Mouse (Mus musculus): ENCODE measurements at regions not wholly inside any gene's neighbourhood (a gene's known extent, or its start where the extent isn't known, plus 50 kb on each side); places are given as distances from the start of the nearest gene placed in this dataset.
"Not testable (repeated sequence)": the region's sequence is repeated elsewhere in the genome, so short reads cannot be mapped to it uniquely, and the experiment has no call there.

DNA sequence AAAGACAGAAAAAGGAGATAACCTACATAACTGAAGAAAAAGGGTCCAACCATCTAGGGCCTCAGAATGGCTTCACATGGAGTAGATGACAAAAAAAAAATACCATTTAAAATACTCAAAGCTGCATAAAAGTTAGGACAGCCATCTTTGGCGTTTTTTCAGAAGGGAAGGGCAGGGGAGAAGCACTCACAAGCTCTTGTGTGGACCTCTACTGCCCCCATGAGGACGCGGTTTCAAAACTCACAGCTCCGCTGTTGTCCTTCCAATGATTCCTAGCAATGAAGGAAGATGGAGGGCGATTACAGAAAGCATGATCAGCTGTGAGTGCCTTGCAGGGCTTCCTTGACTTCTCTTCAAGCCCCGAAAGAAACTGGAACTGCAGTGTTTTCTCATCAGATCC lies 140.8 kb upstream of the Olfr1324 start:
- WGBS = 58% methylated on average over 6 of the region's 6 CpGs
- TF ChIP-seq POLR2A (IDR thresholded peaks at IDR 0.05; ENCODE audit: borderline replicate concordance, extremely low read depth, low read depth, low read length) = no peak
- no peak for TF ChIP-seq CTCF (IDR thresholded peaks at IDR 0.05; ENCODE audit: insufficient read depth, low read length)
- H3K4me3 ChIP-seq (replicated peaks; ENCODE audit: extremely low read depth, low read depth, low read length) = no peak overlapping the region
- no peak for DNase-seq
- H3K4me1 ChIP-seq (ENCODE audit: control insufficient read depth, insufficient read depth, low read length) = no peaks in the 10 kb centered on the region

DNA sequence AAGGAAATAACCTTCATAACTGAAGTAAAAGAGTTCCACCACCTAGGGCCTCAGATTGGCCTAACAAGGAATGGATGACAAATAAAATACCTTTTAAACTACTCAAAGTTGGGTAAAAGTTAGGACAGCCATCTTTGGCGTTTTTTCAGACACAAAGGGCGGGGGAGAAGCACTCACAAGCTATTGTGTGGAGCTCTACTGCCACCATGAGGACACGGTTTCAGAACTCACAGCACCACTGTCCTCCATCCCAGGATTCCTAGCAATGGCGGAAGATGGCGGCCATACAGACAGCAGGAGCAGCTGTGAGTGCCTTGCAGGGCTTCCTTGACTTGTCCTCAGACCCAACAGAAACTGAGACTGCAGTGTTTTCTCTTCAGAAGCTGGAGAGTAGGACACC lies 138.0 kb upstream of the Olfr1324 start:
- DNase-seq = no peak
- TF ChIP-seq POLR2A (IDR thresholded peaks at IDR 0.05; ENCODE audit: borderline replicate concordance, extremely low read depth, low read depth, low read length) = no peak
- TF ChIP-seq CTCF (IDR thresholded peaks at IDR 0.05; ENCODE audit: insufficient read depth, low read length) = no peak
- WGBS = 38% methylated on average over 5 of the region's 5 CpGs
- H3K4me1 ChIP-seq (ENCODE audit: control insufficient read depth, insufficient read depth, low read length) = no peaks in the 10 kb centered on the region
- no peak overlapping the region for H3K4me3 ChIP-seq (replicated peaks; ENCODE audit: extremely low read depth, low read depth, low read length)

DNA sequence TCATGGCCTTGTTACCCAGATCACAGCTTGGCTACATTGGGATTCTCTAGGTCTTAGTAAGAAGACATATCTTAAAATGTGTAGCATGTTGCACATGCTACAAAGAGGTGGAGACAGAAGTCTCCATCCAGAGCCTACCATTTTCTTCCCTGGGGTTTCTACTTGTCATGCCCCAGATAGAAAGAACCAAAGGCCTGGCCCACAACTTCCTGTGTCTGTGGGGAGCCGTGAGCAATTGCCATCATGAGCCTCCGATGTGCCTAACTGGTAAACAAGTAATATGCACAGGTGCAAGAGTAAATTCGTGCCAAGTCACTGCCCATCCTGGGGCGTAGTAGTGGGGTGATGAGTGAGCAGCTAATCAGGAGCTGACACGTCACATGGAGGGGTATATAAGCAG lies 136.7 kb upstream of the Olfr1324 start:
- not testable (repeated sequence) for H3K4me1 ChIP-seq (ENCODE audit: control insufficient read depth, insufficient read depth, low read length); H3K4me3 ChIP-seq (replicated peaks; ENCODE audit: extremely low read depth, low read depth, low read length); DNase-seq
- 78% methylated on average over 5 of the region's 5 CpGs for WGBS

DNA sequence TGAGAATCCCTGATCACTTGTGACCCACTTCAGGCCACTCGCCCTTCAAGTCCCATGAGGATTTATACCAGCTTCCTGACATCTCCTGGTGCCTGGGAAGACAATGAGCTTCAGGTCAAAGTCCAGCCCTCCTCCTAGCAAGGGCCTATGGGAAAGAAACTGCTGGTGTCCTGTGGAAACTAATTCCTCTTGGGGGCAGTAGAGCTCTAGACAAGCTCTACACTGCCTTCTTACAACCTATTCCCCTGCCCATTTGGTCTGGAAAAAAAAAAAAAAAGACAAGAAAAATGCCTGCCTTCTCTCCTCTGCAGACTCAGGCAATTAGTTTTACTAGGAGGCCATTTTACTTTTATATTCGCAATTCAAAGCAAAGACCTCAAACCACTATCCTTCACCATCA lies 132.6 kb upstream of the Olfr1324 start:
- no peak for DNase-seq
- TF ChIP-seq POLR2A (IDR thresholded peaks at IDR 0.05; ENCODE audit: borderline replicate concordance, extremely low read depth, low read depth, low read length) (no peak), CTCF (IDR thresholded peaks at IDR 0.05; ENCODE audit: insufficient read depth, low read length) (no peak)
- H3K4me1 ChIP-seq (ENCODE audit: control insufficient read depth, insufficient read depth, low read length) = no peaks in the 10 kb centered on the region
- H3K4me3 ChIP-seq (replicated peaks; ENCODE audit: extremely low read depth, low read depth, low read length) = no peak overlapping the region
- WGBS = 34% methylated on average over 2 of the region's 2 CpGs

DNA sequence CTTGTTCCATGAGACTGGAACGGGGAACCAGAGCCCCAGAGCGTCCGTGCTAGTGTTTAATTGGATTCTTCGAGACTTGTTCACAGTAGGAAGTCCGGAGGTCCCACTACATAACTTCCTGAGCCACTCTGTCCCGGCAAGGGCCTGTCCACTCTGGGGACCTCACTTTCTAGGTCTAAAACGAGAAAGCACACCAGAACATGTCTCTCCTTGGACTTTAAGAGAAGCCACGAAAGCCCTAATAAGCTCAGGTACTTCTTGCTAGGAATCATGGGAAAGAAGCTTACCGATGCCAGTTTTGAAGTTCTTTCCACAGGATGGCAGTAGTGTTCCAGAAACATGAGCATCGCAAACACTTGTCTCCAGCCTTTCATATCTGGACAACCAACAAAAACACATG lies 122.0 kb upstream of the Olfr1324 start:
- Histone ChIP-seq H3K4me1 (ENCODE audit: control insufficient read depth, insufficient read depth, low read length) (no peaks in the 10 kb centered on the region), H3K4me3 (replicated peaks; ENCODE audit: extremely low read depth, low read depth, low read length) (no peak overlapping the region)
- no peak for DNase-seq
- WGBS = 37% methylated on average over 10 of the region's 10 CpGs
- TF ChIP-seq CTCF (IDR thresholded peaks at IDR 0.05; ENCODE audit: insufficient read depth, low read length) (no peak), POLR2A (IDR thresholded peaks at IDR 0.05; ENCODE audit: borderline replicate concordance, extremely low read depth, low read depth, low read length) (no peak)

DNA sequence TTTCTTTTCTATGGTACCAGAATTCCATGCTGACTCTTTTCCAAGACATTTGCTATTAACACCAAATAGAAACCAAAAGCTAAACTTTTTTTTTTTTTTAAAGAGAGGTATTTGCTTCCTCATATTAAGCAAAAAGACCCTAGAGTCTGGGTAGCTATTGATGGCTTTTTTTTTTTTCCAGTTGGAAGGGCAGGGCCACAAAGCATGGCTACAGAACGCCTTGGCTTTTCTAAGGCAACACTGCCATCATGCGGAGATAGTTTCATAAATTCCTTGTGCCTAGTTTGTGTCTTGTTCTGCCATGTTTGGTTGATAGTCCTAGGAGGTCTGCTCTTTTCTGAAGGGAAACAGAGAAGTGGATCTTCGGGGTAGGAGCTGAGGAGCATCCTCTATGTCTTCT lies 121.4 kb upstream of the Olfr1324 start:
- Histone ChIP-seq H3K4me3 (replicated peaks; ENCODE audit: extremely low read depth, low read depth, low read length) (no peak overlapping the region), H3K4me1 (ENCODE audit: control insufficient read depth, insufficient read depth, low read length) (no peaks in the 10 kb centered on the region)
- 31% methylated on average over 3 of the region's 3 CpGs for WGBS
- TF ChIP-seq POLR2A (IDR thresholded peaks at IDR 0.05; ENCODE audit: borderline replicate concordance, extremely low read depth, low read depth, low read length) (no peak), CTCF (IDR thresholded peaks at IDR 0.05; ENCODE audit: insufficient read depth, low read length) (no peak)
- no peak for DNase-seq

DNA sequence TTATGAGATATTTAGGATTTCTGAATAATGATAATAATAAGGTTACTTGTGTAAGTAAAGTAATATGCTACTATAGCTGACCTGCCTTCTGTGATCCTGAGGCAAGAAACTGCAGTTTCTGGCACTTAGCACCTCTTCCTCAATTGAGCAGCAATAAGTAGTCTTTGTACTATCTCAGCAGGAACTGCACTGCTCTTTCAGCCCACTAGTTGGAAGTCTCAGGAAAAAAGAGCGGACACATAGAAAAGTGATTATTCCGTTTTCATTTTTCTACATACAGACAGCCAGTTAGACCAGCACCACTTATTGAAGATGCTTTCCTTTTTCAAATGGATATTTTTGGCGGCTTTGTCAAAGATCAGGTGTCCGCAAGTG lies 109.5 kb upstream of the Olfr1324 start:
- WGBS = 71% methylated on average over 4 of the region's 4 CpGs
- not testable (repeated sequence) for H3K4me1 ChIP-seq (ENCODE audit: control insufficient read depth, insufficient read depth, low read length); DNase-seq
- H3K4me3 ChIP-seq (replicated peaks; ENCODE audit: extremely low read depth, low read depth, low read length) = peak overlapping the region; percentile 31

DNA sequence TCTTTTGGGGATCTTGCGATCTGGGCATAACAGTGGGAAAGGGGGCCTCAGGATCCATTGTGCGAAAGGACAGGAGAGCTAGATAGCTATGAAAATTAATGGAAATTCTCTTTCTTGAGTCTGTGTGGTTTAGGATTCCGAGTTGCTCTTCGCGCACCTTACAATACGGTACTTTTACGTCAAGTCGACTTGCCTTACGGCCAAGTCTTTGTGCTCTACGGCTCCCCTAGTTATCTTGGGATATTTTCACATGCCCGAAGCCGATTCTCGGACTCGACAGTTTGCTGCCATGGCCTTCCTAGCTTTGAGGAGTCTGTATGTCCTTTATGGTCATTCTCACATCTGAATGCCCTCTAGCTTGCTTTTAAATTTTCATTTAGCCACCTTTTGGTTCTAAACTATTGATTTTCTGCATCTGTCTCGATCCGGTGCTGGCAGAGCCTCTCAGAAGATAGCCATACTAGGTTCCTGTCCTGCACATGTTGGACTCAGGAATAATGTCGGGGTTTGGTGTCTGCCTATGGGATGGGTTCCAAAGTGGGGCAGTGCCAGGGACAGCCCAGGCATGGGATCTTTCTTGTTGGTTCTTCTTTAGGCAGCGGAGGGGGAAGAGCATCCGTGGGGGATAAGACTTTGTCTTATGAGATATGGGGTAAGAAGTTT lies 109.0 kb upstream of the Olfr1324 start:
- TF ChIP-seq CTCF (IDR thresholded peaks at IDR 0.05; ENCODE audit: insufficient read depth, low read length) = no peak

DNA sequence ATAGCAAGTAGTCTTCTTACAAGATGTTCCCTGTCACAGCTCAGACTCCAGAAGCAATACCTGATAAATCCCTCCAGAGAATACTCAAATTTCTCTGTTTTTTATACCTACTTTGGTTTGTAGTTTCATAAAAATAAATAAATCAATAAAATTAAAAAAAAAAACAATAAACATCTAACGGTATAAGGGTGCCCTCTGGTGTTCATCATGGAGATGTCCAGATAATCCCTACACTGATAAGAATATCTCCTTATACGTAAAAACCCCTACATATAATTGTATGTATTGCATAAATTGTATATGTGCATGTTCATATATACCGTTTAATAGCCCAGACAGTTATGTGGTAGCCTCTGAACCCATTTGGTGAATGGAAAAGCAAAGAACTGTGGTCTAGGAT lies 75.7 kb upstream of the Olfr1324 start:
- Histone ChIP-seq H3K4me1 (ENCODE audit: control insufficient read depth, insufficient read depth, low read length) (no peaks in the 10 kb centered on the region), H3K4me3 (replicated peaks; ENCODE audit: extremely low read depth, low read depth, low read length) (no peak overlapping the region)
- 26% methylated on average over 3 of the region's 3 CpGs for WGBS
- TF ChIP-seq CTCF (IDR thresholded peaks at IDR 0.05; ENCODE audit: insufficient read depth, low read length) (no peak), POLR2A (IDR thresholded peaks at IDR 0.05; ENCODE audit: borderline replicate concordance, extremely low read depth, low read depth, low read length) (no peak)
- DNase-seq = no peak

More for the DNA sequence above, 109.0 kb upstream of the Olfr1324 start:
- Histone ChIP-seq H3K4me1 (ENCODE audit: control insufficient read depth, insufficient read depth, low read length) (no peaks in the 10 kb centered on the region), H3K4me3 (replicated peaks; ENCODE audit: extremely low read depth, low read depth, low read length) (peak overlapping the region; percentile 43)
- 70% methylated on average over 19 of the region's 19 CpGs for WGBS
- peak; percentile 55 for DNase-seq

DNA sequence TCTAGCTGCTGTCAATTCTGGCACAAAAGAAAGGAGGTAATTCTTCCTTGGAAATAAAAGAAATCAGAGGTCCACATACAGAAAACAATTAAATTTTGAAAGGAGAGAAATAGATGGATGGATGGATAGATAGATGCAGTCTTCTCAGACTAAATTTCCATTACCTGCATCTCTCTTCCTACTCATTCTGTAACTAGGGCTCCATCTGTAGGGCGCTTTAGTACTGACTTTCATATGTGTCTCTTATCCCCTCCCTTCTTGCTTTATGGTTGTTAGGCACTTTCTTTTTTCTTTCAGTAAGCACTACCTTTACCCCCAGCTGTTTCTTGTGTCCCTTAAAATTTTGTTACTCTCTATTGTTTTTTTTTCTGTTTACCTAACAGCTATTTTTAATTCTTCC lies 72.9 kb upstream of the Olfr1324 start:
- 56% methylated on average over 1 of the region's 1 CpGs for WGBS
- H3K4me1 ChIP-seq (ENCODE audit: control insufficient read depth, insufficient read depth, low read length) = no peaks in the 10 kb centered on the region
- no peak for TF ChIP-seq POLR2A (IDR thresholded peaks at IDR 0.05; ENCODE audit: borderline replicate concordance, extremely low read depth, low read depth, low read length)
- TF ChIP-seq CTCF (IDR thresholded peaks at IDR 0.05; ENCODE audit: insufficient read depth, low read length) = no peak
- no peak for DNase-seq
- no peak overlapping the region for H3K4me3 ChIP-seq (replicated peaks; ENCODE audit: extremely low read depth, low read depth, low read length)

DNA sequence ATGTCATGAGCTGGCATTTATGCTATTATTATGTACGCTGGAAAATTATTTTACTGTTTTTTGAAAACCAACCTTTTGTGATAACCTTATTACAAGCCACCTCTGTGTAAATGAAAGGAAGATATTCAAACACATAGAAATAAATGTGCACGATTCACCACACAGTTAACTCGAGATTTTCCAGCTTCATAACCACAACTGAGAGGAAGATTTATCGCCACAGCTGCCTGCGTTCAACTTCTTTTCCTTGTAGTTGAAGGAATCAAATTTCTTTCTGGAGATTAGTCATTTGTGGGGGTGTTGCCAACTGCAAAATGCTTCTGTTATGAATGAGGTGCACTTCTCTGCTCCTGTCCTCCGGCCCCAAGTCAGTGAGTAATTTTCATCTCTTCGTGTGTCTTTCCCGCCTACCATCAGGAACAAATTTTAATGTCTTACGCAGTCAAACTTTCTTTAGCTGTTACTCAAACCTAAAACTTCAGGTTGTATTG lies 62.2 kb upstream of the Olfr1324 start:
- not testable (repeated sequence) for H3K4me3 ChIP-seq (replicated peaks; ENCODE audit: extremely low read depth, low read depth, low read length); H3K4me1 ChIP-seq (ENCODE audit: control insufficient read depth, insufficient read depth, low read length); DNase-seq
- WGBS = 65% methylated on average over 9 of the region's 9 CpGs
